Mouse (Mus musculus) neural tube, embryonic 14.5 days (tissue): Measurements from ENCODE around the gene Tfb1m. TPM values are rescaled to one million over a fixed set of nuclear protein-coding genes. Genes with fewer than 3 reads are reported as not detected.

ENCODE experiments used
- ATAC-seq: fragments of 200-750 bp; cut with Nextera tagmentation; 2 replicates; pipeline ENCODE4 v1.8.0; 2017; ENCODE audit warnings: low read depth, mild to moderate bottlenecking, moderate TSS enrichment, moderate library complexity
- H3K27ac ChIP-seq: fragments of 300-500 bp; sonication (generic); 2 replicates; pipeline ENCODE4 v1.5.1; 2014; ENCODE audit warnings: low read depth, mild to moderate bottlenecking, control low read depth, low read length, moderate library complexity, mixed read lengths
- H3K27me3 ChIP-seq: fragments of 300-500 bp; sonication (generic); 2 replicates; pipeline ENCODE4 v1.6.1; 2014; ENCODE audit warnings: low read length; ENCODE audit not compliant: control insufficient read depth, insufficient read depth
- H3K36me3 ChIP-seq: fragments of 300-500 bp; sonication (generic); 2 replicates; pipeline ENCODE4 v1.6.1; 2014; ENCODE audit warnings: low read length, mixed read lengths; ENCODE audit not compliant: control insufficient read depth, insufficient read depth
- H3K4me1 ChIP-seq: fragments of 300-500 bp; sonication (generic); 2 replicates; pipeline ENCODE4 v1.6.1; 2014; ENCODE audit warnings: low read length; ENCODE audit not compliant: control insufficient read depth, insufficient read depth
- H3K4me2 ChIP-seq: fragments of 300-500 bp; sonication (generic); 2 replicates; pipeline ENCODE4 v1.6.1; 2014; ENCODE audit warnings: mild to moderate bottlenecking, low read depth, low read length, control low read depth
- H3K4me3 ChIP-seq: fragments of 300-500 bp; sonication (generic); 2 replicates; pipeline ENCODE4 v1.5.1; 2014; ENCODE audit warnings: low read depth, low read length, control low read depth, mixed read lengths
- H3K9ac ChIP-seq: fragments of 300-500 bp; sonication (generic); replicated peaks from 2 replicates; pipeline ENCODE4 v1.6.1; 2014; ENCODE audit warnings: low read depth, mild to moderate bottlenecking, control low read depth, low read length, mixed read lengths
- H3K9me3 ChIP-seq: fragments of 300-500 bp; sonication (generic); 2 replicates; pipeline ENCODE4 v1.6.1; 2016; ENCODE audit warnings: low read length; ENCODE audit not compliant: control insufficient read depth
- WGBS: fragments of 180-500 bp; shearing (Covaris S2); extraction: QIAGEN DNeasy Blood & Tissue Kit; methylation state at CpG from one replicate; pipeline ENCODE4 v1.1.7; 2014; 5-methylcytosine and 5-hydroxymethylcytosine counted together
- polyA plus RNA-seq: library from polyadenylated mRNA; unstranded; fragments of >200 nt; fragmentation: Nextera tagmentation; extraction: Ambion mirVana; gene quantifications from 2 replicates; pipeline ENCODE4 v1.2.1, GENCODE M21; 2014

Tfb1m gene
- polyA plus RNA-seq, 1 experiment from 2014 or later: 15.7 TPM

DNA sequence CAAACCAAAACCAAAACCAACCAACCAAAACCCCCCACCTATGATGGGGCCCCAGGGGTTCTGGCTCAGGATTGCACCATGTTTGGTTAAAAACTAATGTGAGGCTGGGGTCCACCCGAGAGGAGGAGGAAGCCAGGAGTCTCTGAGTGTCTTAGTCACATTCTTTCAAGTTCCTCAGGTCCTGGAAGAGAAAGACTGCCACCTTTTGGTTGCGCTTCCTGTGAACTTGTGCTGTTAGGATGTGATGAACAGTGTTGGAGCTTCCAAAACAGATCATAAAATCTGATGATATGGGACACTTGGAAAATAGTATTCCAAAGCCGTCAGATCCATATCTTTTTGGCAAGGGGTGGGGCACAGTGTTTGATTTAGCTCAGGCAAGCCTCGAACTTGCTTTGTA lies 56.6 kb downstream of the Tfb1m start:
- H3K4me1 ChIP-seq: no peaks in the 10 kb centered on the region
- no peak overlapping the region for H3K4me2 ChIP-seq
- ATAC-seq: no peak
- H3K36me3 ChIP-seq: no peaks in the 10 kb centered on the region
- H3K9ac ChIP-seq: no peak overlapping the region
- no peak overlapping the region for H3K27ac ChIP-seq
- WGBS: 94% methylated on average over 4 of the region's 4 CpGs
- no peak overlapping the region for H3K4me3 ChIP-seq
- H3K27me3 ChIP-seq: no peaks in the 10 kb centered on the region
- no peaks in the 10 kb centered on the region for H3K9me3 ChIP-seq

DNA sequence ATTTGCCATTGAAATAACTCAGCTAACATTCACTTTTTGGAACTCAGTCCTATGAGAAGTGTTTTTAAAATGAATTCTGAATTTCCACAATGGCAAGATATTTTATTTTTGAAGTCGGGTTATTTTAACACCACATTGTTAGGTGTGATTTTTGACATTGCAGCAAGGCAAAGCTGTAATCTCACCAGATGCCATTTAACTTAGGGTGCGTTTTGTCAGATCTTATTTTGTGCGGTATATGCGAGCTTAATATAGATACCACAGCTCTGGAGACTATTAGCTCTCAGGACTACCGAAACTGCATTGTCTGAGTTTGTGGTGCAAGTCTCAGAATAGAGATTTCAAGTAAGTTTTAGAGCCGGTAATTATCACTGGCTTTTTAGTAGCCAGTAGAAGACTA lies 57.5 kb downstream of the Tfb1m start:
- Histone ChIP-seq H3K27me3 (no peaks in the 10 kb centered on the region), H3K4me1 (no peaks in the 10 kb centered on the region), H3K36me3 (no peaks in the 10 kb centered on the region), H3K27ac (no peak overlapping the region), H3K9me3 (no peaks in the 10 kb centered on the region), H3K9ac (no peak overlapping the region), H3K4me3 (no peak overlapping the region), H3K4me2 (no peak overlapping the region)
- no peak for ATAC-seq
- 97% methylated on average over 6 of the region's 6 CpGs for WGBS

DNA sequence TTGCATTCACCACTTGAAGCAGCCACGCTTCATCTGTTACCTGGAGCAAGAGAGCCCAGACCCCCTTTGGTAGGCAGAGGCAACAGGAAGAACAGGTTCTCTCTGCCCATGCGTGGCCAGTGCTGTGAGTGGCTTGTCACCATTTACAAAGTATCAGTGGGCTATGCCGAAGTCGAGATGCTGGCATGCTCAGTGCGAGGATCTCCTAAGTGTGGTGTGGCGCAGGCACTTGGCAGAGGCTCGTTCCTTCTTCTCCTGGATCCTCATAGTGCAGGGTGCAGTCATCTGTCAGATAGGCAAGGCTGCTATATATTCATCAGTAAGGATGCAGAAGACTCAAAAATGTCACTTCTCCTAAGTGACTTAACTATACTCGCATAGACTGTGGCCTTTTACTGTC lies 58.1 kb downstream of the Tfb1m start:
- Histone ChIP-seq H3K27me3 (no peaks in the 10 kb centered on the region), H3K4me3 (no peak overlapping the region), H3K36me3 (no peaks in the 10 kb centered on the region), H3K4me1 (no peaks in the 10 kb centered on the region), H3K9me3 (no peaks in the 10 kb centered on the region), H3K4me2 (no peak overlapping the region), H3K9ac (no peak overlapping the region), H3K27ac (no peak overlapping the region)
- no peak for ATAC-seq
- WGBS: 95% methylated on average over 8 of the region's 8 CpGs

DNA sequence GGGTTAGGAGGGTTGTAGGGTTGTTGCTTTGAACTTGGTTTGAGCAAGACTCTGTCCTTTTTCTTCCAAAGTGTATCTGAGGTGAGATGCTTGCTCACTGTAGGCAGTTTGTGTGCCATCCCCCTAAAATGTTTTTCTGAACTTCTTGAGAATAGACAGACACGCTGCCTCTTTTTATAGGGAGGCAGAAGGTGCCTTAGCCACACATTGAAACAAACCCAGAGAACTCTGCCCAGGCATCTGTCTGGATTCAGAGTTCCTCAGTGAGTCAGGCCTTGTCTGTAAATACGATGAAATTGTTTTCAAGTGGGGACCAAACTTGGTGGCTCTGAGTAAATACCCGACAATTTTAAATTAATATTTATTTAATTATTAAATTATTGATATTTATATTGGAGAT lies 59.0 kb downstream of the Tfb1m start:
- H3K27ac ChIP-seq: no peak overlapping the region
- no peak for ATAC-seq
- H3K4me1 ChIP-seq: no peaks in the 10 kb centered on the region
- no peak overlapping the region for H3K9ac ChIP-seq
- no peaks in the 10 kb centered on the region for H3K27me3 ChIP-seq
- 90% methylated on average over 3 of the region's 3 CpGs for WGBS
- no peak overlapping the region for H3K4me2 ChIP-seq
- no peak overlapping the region for H3K4me3 ChIP-seq
- no peaks in the 10 kb centered on the region for H3K36me3 ChIP-seq
- no peaks in the 10 kb centered on the region for H3K9me3 ChIP-seq

DNA sequence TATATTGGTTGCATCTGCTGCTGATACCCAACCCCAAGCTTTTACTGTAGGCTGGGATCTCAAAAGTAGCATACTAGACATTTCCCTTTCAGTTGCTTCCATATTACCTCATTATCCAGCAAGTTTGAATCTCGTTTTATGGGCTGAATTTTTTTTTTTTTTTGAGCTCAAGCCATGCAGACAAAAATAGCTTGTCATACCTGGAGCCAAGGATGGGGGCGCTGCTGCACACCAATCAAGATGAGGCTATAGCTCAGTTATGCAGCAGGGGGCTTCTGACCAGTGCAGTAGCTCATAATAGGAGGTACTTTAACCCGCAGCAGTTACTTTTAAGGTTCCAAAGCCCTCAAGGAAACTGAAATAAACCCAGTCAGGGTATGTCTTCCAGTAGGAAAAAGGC lies 59.5 kb downstream of the Tfb1m start:
- no peak for ATAC-seq
- Histone ChIP-seq H3K9me3 (no peaks in the 10 kb centered on the region), H3K4me1 (no peaks in the 10 kb centered on the region), H3K36me3 (no peaks in the 10 kb centered on the region), H3K27ac (no peak overlapping the region), H3K27me3 (no peaks in the 10 kb centered on the region), H3K9ac (no peak overlapping the region), H3K4me3 (no peak overlapping the region), H3K4me2 (no peak overlapping the region)
- WGBS: 30% methylated on average over 3 of the region's 3 CpGs

DNA sequence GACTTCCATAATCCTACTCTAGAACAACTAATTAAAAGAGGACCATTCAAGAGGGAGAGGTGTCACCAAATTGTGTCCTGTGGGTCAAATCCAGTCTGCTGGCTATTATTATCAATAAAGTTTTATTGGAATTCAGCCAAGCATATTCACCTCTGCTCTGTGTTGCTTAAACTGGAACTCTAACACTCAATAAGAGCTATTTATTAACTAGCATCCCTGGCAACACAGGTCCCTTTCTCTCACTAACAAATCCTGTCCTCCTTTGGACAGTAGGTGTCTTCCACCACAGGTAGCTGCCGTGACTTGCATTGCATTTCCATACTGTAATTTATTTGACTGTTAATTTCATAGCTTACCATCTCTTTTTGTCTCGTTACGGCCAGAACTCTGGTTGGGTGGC lies 61.5 kb downstream of the Tfb1m start:
- no peaks in the 10 kb centered on the region for H3K27me3 ChIP-seq
- no peaks in the 10 kb centered on the region for H3K4me1 ChIP-seq
- H3K4me3 ChIP-seq: no peak overlapping the region
- H3K9me3 ChIP-seq: no peaks in the 10 kb centered on the region
- no peak for ATAC-seq
- 91% methylated on average over 3 of the region's 3 CpGs for WGBS
- no peaks in the 10 kb centered on the region for H3K36me3 ChIP-seq
- no peak overlapping the region for H3K4me2 ChIP-seq
- H3K27ac ChIP-seq: no peak overlapping the region
- H3K9ac ChIP-seq: no peak overlapping the region

DNA sequence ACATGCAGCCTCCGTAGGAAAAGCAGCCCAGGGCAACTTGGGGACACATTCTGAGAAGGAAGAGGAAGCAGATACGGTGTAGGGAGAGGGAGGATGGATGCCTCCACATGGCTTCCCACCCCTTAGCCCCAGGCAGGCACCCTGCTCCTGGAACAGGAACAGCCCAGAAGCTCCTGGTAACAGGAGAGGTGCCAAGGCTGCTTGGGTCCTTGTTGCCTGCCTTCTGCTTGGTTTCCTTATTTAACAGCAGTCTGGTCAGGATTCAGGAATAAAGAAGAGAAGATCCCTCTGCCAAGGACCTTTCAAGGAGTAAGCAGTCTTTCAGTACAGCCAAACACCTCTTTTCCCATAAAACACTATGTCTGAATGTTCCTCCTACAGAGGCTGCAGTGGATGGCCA lies 62.0 kb downstream of the Tfb1m start:
- no peak for ATAC-seq
- Histone ChIP-seq H3K9me3 (no peaks in the 10 kb centered on the region), H3K27ac (no peak overlapping the region), H3K9ac (no peak overlapping the region), H3K4me3 (no peak overlapping the region), H3K4me2 (no peak overlapping the region), H3K27me3 (no peaks in the 10 kb centered on the region), H3K36me3 (no peaks in the 10 kb centered on the region), H3K4me1 (no peaks in the 10 kb centered on the region)
- WGBS: 85% methylated on average over 2 of the region's 2 CpGs

DNA sequence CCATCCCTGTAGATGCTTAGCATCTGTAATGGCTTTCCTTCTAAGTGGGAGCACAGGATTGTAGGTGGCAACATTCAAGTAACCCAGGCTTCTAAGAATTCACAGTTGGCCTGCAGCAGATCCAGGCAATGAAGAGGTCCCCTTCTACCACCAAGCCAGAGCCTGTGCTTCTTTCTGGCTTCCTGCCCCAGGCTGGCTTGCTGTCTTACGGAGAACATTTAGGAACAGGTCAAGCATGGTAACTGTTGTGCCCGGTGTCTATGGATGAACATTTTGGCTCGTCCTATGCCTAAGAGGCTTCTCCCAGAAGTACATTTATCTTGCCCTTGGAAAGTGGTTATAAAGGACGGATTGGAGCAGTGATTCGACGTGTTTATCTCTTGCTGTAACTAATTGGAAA lies 65.9 kb downstream of the Tfb1m start:
- Histone ChIP-seq H3K36me3 (no peaks in the 10 kb centered on the region), H3K4me3 (no peak overlapping the region), H3K9me3 (no peaks in the 10 kb centered on the region), H3K9ac (no peak overlapping the region), H3K4me1 (no peaks in the 10 kb centered on the region), H3K27me3 (no peaks in the 10 kb centered on the region), H3K4me2 (no peak overlapping the region), H3K27ac (no peak overlapping the region)
- WGBS: 83% methylated on average over 6 of the region's 6 CpGs
- no peak for ATAC-seq

DNA sequence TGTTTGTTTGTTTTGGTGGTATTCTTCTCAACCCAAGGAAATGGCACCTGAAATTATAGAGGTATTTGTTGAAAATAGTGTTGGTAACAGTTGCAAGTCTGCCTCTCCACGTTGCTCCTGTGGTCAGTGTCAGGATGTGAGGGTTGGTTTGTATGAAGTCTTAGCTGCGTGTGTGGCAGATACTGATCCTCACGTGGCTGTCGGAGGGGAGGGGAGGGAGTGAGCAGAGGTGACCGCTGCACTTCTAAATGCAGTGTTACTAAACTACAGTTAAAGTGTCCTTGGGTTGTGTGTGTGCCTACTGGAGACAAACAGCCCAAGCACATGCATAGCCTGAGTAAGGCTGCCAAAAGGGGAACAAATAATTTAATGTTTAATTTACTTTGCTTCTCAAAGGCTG lies 66.5 kb downstream of the Tfb1m start:
- Histone ChIP-seq H3K9ac (no peak overlapping the region), H3K4me1 (no peaks in the 10 kb centered on the region), H3K36me3 (no peaks in the 10 kb centered on the region), H3K27ac (no peak overlapping the region), H3K4me2 (no peak overlapping the region), H3K27me3 (no peaks in the 10 kb centered on the region), H3K4me3 (no peak overlapping the region), H3K9me3 (no peaks in the 10 kb centered on the region)
- ATAC-seq: no peak
- 78% methylated on average over 5 of the region's 5 CpGs for WGBS
